Mouse (Mus musculus) liver, embryonic 14.5 days (tissue): ENCODE results near the gene Actbl2. TPM values are rescaled to one million over a fixed set of nuclear protein-coding genes. Genes with fewer than 3 reads are reported as not detected.

Source experiments
- ATAC-seq: fragments of 200-750 bp; cut with Nextera tagmentation; 2 replicates; pipeline ENCODE4 v1.8.0; 2017; ENCODE audit warnings: moderate number of reproducible peaks, mild to moderate bottlenecking, moderate library complexity; ENCODE audit not compliant: insufficient read depth
- DNase-seq, 3 experiments: peaks; one replicate each; pipeline ENCODE4 v3.0.0-alpha.2; 2012 to 2013; ENCODE audit warnings: low read depth in 3 of 3, low spot score in 3 of 3
- H3K27ac ChIP-seq: fragments of 300-500 bp; sonication (generic); 2 replicates; pipeline ENCODE4 v1.5.1; 2014; ENCODE audit warnings: moderate library complexity, mild to moderate bottlenecking, control low read depth, inconsistent platforms
- H3K27me3 ChIP-seq: fragments of 300-500 bp; sonication (generic); 2 replicates; pipeline ENCODE4 v1.6.1; 2014; ENCODE audit warnings: mild to moderate bottlenecking, low read length, moderate library complexity; ENCODE audit not compliant: control insufficient read depth, insufficient read depth
- H3K36me3 ChIP-seq: fragments of 300-500 bp; sonication (generic); replicated peaks from 2 replicates; pipeline ENCODE4 v1.6.1; 2014; ENCODE audit warnings: low read depth; ENCODE audit not compliant: control insufficient read depth, insufficient read depth
- H3K4me1 ChIP-seq, 2 experiments: fragments of 200-500 bp in 1 of 2; fragments of 300-500 bp in 1 of 2; sonication (generic) in 1 of 2; replicated peaks; 2 replicates each; pipeline ENCODE4 v1.6.1; 2012 to 2014; ENCODE audit warnings: antibody characterized with exemption in 1 of 2, inconsistent platforms in 1 of 2, low read length in 1 of 2; ENCODE audit not compliant: control insufficient read depth in 2 of 2, insufficient read depth in 2 of 2
- H3K4me2 ChIP-seq: fragments of 300-500 bp; sonication (generic); 2 replicates; pipeline ENCODE4 v1.6.1; 2014; ENCODE audit warnings: low read depth, mild to moderate bottlenecking, control low read depth, moderate library complexity
- H3K4me3 ChIP-seq, 2 experiments: fragments of 200-500 bp in 1 of 2; fragments of 300-500 bp in 1 of 2; sonication (generic) in 1 of 2; 2 replicates each; pipeline ENCODE4 v1.5.1; 2012 to 2014; ENCODE audit warnings: low read depth in 2 of 2, low read length in 2 of 2, mild to moderate bottlenecking in 2 of 2, control low read depth in 1 of 2, inconsistent platforms in 1 of 2, moderate library complexity in 1 of 2; ENCODE audit not compliant: insufficient read depth in 1 of 2
- H3K9ac ChIP-seq: fragments of 300-500 bp; sonication (generic); replicated peaks from 2 replicates; pipeline ENCODE4 v1.6.1; 2014; ENCODE audit warnings: mild to moderate bottlenecking, control low read depth, moderate library complexity
- H3K9me3 ChIP-seq: fragments of 300-500 bp; sonication (generic); 2 replicates; pipeline ENCODE4 v1.6.1; 2016; ENCODE audit warnings: low read length, mixed read lengths; ENCODE audit not compliant: control insufficient read depth
- CTCF ChIP-seq: IDR thresholded peaks from 2 replicates; pipeline ENCODE4 v1.5.1; 2016; ENCODE audit warnings: antibody characterized with exemption, low read depth, control low read depth
- EP300 ChIP-seq: IDR thresholded peaks from 2 replicates; pipeline ENCODE4 v1.6.1; 2016; ENCODE audit warnings: antibody characterized with exemption, low read depth
- WGBS: fragments of 180-500 bp; shearing (Covaris S2); extraction: QIAGEN DNeasy Blood & Tissue Kit; methylation state at CpG from one replicate; pipeline ENCODE4 v1.1.7; 2014; ENCODE audit not compliant: insufficient replicate concordance; 5-methylcytosine and 5-hydroxymethylcytosine counted together
- polyA plus RNA-seq, 2 experiments: library from polyadenylated mRNA; depleted of rRNA in 1 of 2; stranded (reverse) in 1 of 2; unstranded in 1 of 2; fragments of >200 nt; fragmentation: Nextera tagmentation in 1 of 2; extraction: Ambion mirVana in 1 of 2; gene quantifications; 2 replicates each; pipeline versions ENCODE4 v1.2.1 to v1.2.3; 2012 to 2014

The Actbl2 gene
- polyA plus RNA-seq, 2 experiments, result not detected

GRCm38 (mm10) chr13:111297614-111298013 lies 42.8 kb downstream of the Actbl2 start:
- Histone ChIP-seq H3K9ac (no peak overlapping the region), H3K4me3 (no peak overlapping the region), H3K4me2 (no peak overlapping the region), H3K27me3 (no peaks in the 10 kb centered on the region), H3K9me3 (no peaks in the 10 kb centered on the region), H3K36me3 (no peaks in the 10 kb centered on the region), H3K27ac (no peak overlapping the region), H3K4me1 (peaks cover 0 to 2% of the 10 kb centered on the region in 2 experiments; a peak in 1 of 4 replicates)
- DNase-seq (no peak), ATAC-seq (no peak)
- WGBS, result 43% methylated on average over 6 of the region's 6 CpGs
- TF ChIP-seq EP300, result no peak
- TF ChIP-seq CTCF, result no peak

GRCm38 (mm10) chr13:111299145-111299713 lies 44.4 kb downstream of the Actbl2 start:
- WGBS, result 46% methylated on average over 8 of the region's 8 CpGs
- ATAC-seq (no peak), DNase-seq (no peak)
- no peaks in the 10 kb centered on the region for H3K9me3 ChIP-seq
- no peak overlapping the region for H3K27ac ChIP-seq
- no peaks in the 10 kb centered on the region for H3K36me3 ChIP-seq
- H3K4me3 ChIP-seq, result no peak overlapping the region
- H3K4me1 ChIP-seq, result peaks cover 0 to 2% of the 10 kb centered on the region in 2 experiments; a peak in 1 of 4 replicates
- no peak for TF ChIP-seq CTCF
- TF ChIP-seq EP300, result no peak
- H3K27me3 ChIP-seq, result no peaks in the 10 kb centered on the region
- H3K4me2 ChIP-seq, result no peak overlapping the region
- H3K9ac ChIP-seq, result no peak overlapping the region

- Histone ChIP-seq H3K36me3 (no peaks in the 10 kb centered on the region), H3K4me3 (no peak overlapping the region), H3K4me1 (peaks cover 0 to 2% of the 10 kb centered on the region in 2 experiments; a peak in 1 of 4 replicates), H3K27me3 (no peaks in the 10 kb centered on the region), H3K27ac (no peak overlapping the region), H3K9ac (no peak overlapping the region), H3K4me2 (no peak overlapping the region), H3K9me3 (no peaks in the 10 kb centered on the region)
- DNase-seq (no peak), ATAC-seq (no peak)
- TF ChIP-seq EP300, result no peak
- TF ChIP-seq CTCF, result no peak
- 65% methylated on average over 3 of the region's 3 CpGs for WGBS
Observed at GRCm38 (mm10) chr13:111300846-111301245, 46.0 kb downstream of the Actbl2 start.

GRCm38 (mm10) chr13:111301431-111301830 lies 46.6 kb downstream of the Actbl2 start:
- Histone ChIP-seq H3K27ac (no peak overlapping the region), H3K4me3 (no peak overlapping the region), H3K9me3 (no peaks in the 10 kb centered on the region), H3K27me3 (no peaks in the 10 kb centered on the region), H3K9ac (no peak overlapping the region), H3K4me1 (no peaks in the 10 kb centered on the region; a peak in 1 of 4 replicates), H3K36me3 (no peaks in the 10 kb centered on the region), H3K4me2 (no peak overlapping the region)
- WGBS, result 51% methylated on average over 2 of the region's 2 CpGs
- ATAC-seq (no peak), DNase-seq (no peak)
- TF ChIP-seq CTCF, result no peak

- Histone ChIP-seq H3K4me3 (no peak overlapping the region), H3K36me3 (no peaks in the 10 kb centered on the region), H3K9ac (no peak overlapping the region), H3K27ac (no peak overlapping the region), H3K9me3 (no peaks in the 10 kb centered on the region), H3K4me1 (no peaks in the 10 kb centered on the region; a peak in 1 of 4 replicates), H3K4me2 (no peak overlapping the region), H3K27me3 (no peaks in the 10 kb centered on the region)
- WGBS, result 66% methylated on average over 2 of the region's 2 CpGs
- TF ChIP-seq EP300 (no peak), CTCF (no peak)
- ATAC-seq (no peak), DNase-seq (no peak)
Observed at GRCm38 (mm10) chr13:111304194-111304593, 49.4 kb downstream of the Actbl2 start.
